Mouse (Mus musculus): ENCODE data around the gene Fam114a2. TPM values are rescaled to one million over a fixed set of nuclear protein-coding genes. Genes with fewer than 3 reads are reported as not detected.

The Fam114a2 gene
- polyA plus RNA-seq, 1 experiment from 2014 or later, result 47.9 TPM

DNA sequence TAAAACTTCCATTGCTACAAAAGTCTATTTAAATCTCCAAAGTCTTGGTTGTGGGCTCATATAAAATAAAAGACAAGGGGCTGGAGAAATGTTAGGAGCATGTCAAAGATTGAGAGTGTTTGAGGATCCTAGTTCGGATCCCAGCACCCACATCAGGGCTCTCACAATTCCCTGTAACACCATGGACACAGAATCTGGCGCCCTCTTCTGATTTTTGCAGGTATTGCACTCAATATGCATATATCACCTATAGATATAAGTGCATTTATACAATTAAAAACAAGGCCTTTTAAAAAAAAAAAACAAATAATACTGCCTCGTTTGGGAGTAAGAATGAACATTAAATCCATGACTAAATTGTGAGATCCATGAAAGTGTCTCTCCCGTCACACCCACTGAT is 49.7 kb downstream of the Fam114a2 start:
- Histone ChIP-seq H3K36me3 (ENCODE audit: control insufficient read depth, insufficient read depth, low read length) (no peaks in the 10 kb centered on the region), H3K9ac (ENCODE audit: low read depth, low read length) (no peak overlapping the region), H3K27me3 (ENCODE audit: control insufficient read depth, insufficient read depth, low read length) (no peaks in the 10 kb centered on the region), H3K4me3 (ENCODE audit: low read length) (no peak overlapping the region), H3K27ac (ENCODE audit: low read depth, low read length) (no peak overlapping the region), H3K9me3 (ENCODE audit: control insufficient read depth, low read length) (peaks cover 3% of the 10 kb centered on the region; the same call in 1 of the 2 replicates), H3K4me1 (ENCODE audit: control insufficient read depth, insufficient read depth, low read length) (no peaks in the 10 kb centered on the region), H3K4me2 (replicated peaks; ENCODE audit: low read depth, low read length) (no peak overlapping the region)
- WGBS, result 72% methylated on average over 4 of the region's 4 CpGs
- ATAC-seq (ENCODE audit: low FRiP score, low TSS enrichment), result no peak

DNA sequence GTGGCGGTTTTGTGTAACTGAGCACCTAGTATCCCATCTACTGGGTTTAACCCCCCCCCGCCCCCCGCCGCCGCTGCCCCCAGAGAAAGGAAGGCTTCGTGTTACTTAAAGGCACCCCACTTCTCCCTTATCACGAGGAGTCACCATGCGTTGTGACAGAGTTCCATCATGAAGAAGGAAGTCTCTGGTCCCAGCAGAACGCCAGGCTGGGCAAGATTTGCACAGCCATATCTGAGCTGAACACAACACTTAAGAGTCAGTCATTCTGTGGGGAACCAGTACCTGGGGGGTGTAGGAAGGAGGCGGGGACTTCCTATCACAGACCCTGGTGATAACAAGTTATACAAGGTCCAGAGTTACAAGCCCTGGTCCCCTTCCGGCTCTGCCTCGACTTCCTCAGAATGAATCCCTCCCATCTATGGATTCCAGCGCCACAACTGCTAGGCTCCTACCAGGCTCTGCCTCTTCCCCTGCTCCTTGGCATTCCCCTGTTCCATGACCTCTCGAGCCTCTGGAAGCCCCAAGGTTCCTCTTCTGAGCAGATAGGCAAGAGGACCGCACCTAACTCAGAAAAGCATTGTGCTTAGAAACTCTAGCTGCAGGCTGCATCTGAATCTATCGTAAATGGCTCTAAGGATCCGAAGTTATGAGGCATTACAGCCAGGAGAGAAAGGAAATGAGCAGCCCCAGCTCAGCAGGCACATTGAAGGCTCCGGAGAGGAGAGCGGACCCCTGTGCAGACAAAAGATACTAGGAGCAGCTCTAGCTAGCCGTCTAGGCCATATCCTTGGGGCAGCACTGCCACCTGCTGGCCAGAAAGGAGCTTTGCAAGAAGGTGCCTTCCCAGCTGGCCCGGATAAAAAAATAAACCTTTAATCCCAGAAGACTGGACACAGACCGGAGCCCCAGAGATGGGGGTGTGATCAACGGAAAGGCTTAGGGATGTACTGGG is 51.0 kb downstream of the Fam114a2 start:
- Histone ChIP-seq H3K4me2 (replicated peaks; ENCODE audit: low read depth, low read length) (no peak overlapping the region), H3K36me3 (ENCODE audit: control insufficient read depth, insufficient read depth, low read length) (no peaks in the 10 kb centered on the region), H3K9me3 (ENCODE audit: control insufficient read depth, low read length) (peaks cover 3% of the 10 kb centered on the region; the same call in 1 of the 2 replicates), H3K4me3 (ENCODE audit: low read length) (no peak overlapping the region), H3K27ac (ENCODE audit: low read depth, low read length) (no peak overlapping the region), H3K4me1 (ENCODE audit: control insufficient read depth, insufficient read depth, low read length) (no peaks in the 10 kb centered on the region), H3K9ac (ENCODE audit: low read depth, low read length) (no peak overlapping the region), H3K27me3 (ENCODE audit: control insufficient read depth, insufficient read depth, low read length) (no peaks in the 10 kb centered on the region)
- peak; percentile 79 for ATAC-seq (ENCODE audit: low FRiP score, low TSS enrichment)
- 60% methylated on average over 23 of the region's 23 CpGs for WGBS

- Histone ChIP-seq H3K4me2 (replicated peaks; ENCODE audit: low read depth, low read length) (no peak overlapping the region), H3K27me3 (ENCODE audit: control insufficient read depth, insufficient read depth, low read length) (no peaks in the 10 kb centered on the region), H3K4me1 (ENCODE audit: control insufficient read depth, insufficient read depth, low read length) (no peaks in the 10 kb centered on the region), H3K9ac (ENCODE audit: low read depth, low read length) (no peak overlapping the region), H3K27ac (ENCODE audit: low read depth, low read length) (no peak overlapping the region), H3K4me3 (ENCODE audit: low read length) (no peak overlapping the region), H3K36me3 (ENCODE audit: control insufficient read depth, insufficient read depth, low read length) (no peaks in the 10 kb centered on the region), H3K9me3 (ENCODE audit: control insufficient read depth, low read length) (peaks cover 6% of the 10 kb centered on the region; the same call in 1 of the 2 replicates)
- WGBS, result 64% methylated on average over 3 of the region's 3 CpGs
- no peak for ATAC-seq (ENCODE audit: low FRiP score, low TSS enrichment)
These were observed 52.6 kb downstream of the Fam114a2 start for GRCm38 (mm10) chr11:57465844-57466243.

- H3K36me3 ChIP-seq (ENCODE audit: control insufficient read depth, insufficient read depth, low read length), result no peaks in the 10 kb centered on the region
- H3K9ac ChIP-seq (ENCODE audit: low read depth, low read length), result no peak overlapping the region
- 51% methylated on average over 8 of the region's 8 CpGs for WGBS
- H3K9me3 ChIP-seq (ENCODE audit: control insufficient read depth, low read length), result peaks cover 6% of the 10 kb centered on the region; the same call in 1 of the 2 replicates
- H3K4me1 ChIP-seq (ENCODE audit: control insufficient read depth, insufficient read depth, low read length), result no peaks in the 10 kb centered on the region
- no peak for ATAC-seq (ENCODE audit: low FRiP score, low TSS enrichment)
- H3K4me2 ChIP-seq (replicated peaks; ENCODE audit: low read depth, low read length), result no peak overlapping the region
- no peak overlapping the region for H3K27ac ChIP-seq (ENCODE audit: low read depth, low read length)
- no peak overlapping the region for H3K4me3 ChIP-seq (ENCODE audit: low read length)
- H3K27me3 ChIP-seq (ENCODE audit: control insufficient read depth, insufficient read depth, low read length), result no peaks in the 10 kb centered on the region
These were observed 53.4 kb downstream of the Fam114a2 start for GRCm38 (mm10) chr11:57465025-57465424.

DNA sequence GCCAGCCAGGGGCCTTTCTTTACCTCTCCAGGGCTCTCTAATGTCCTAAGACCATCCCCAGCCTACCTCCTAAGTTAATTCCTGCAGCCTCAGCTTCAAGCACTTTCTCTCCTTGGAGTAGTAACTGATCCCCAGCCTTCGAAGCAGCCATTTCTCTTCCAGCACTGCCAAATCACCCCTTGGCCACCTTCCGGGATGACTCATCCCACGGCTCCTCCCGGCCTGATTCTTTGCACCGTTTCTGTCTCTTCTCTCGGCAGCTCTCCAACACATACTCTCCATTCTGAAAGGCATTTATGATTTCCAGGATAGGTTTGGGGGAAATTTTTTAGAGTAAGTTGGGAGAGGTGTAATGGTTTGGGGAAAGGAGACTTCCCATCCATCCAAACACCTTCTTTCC is 58.7 kb downstream of the Fam114a2 start:
- WGBS, result 68% methylated on average over 6 of the region's 6 CpGs
- Histone ChIP-seq H3K9ac (ENCODE audit: low read depth, low read length) (no peak overlapping the region), H3K4me1 (ENCODE audit: control insufficient read depth, insufficient read depth, low read length) (no peaks in the 10 kb centered on the region), H3K27me3 (ENCODE audit: control insufficient read depth, insufficient read depth, low read length) (no peaks in the 10 kb centered on the region), H3K9me3 (ENCODE audit: control insufficient read depth, low read length) (0 out of 2 replicates have a peak, but pooled peaks cover 3% of the 10 kb centered on the region), H3K27ac (ENCODE audit: low read depth, low read length) (no peak overlapping the region), H3K4me2 (replicated peaks; ENCODE audit: low read depth, low read length) (no peak overlapping the region), H3K4me3 (ENCODE audit: low read length) (no peak overlapping the region), H3K36me3 (ENCODE audit: control insufficient read depth, insufficient read depth, low read length) (no peaks in the 10 kb centered on the region)
- ATAC-seq (ENCODE audit: low FRiP score, low TSS enrichment), result no peak

- Histone ChIP-seq H3K4me1 (ENCODE audit: control insufficient read depth, insufficient read depth, low read length) (no peaks in the 10 kb centered on the region), H3K27me3 (ENCODE audit: control insufficient read depth, insufficient read depth, low read length) (no peaks in the 10 kb centered on the region), H3K27ac (ENCODE audit: low read depth, low read length) (no peak overlapping the region), H3K36me3 (ENCODE audit: control insufficient read depth, insufficient read depth, low read length) (no peaks in the 10 kb centered on the region), H3K9ac (ENCODE audit: low read depth, low read length) (no peak overlapping the region), H3K4me3 (ENCODE audit: low read length) (no peak overlapping the region), H3K9me3 (ENCODE audit: control insufficient read depth, low read length) (no peaks in the 10 kb centered on the region), H3K4me2 (replicated peaks; ENCODE audit: low read depth, low read length) (no peak overlapping the region)
- 28% methylated on average over 5 of the region's 5 CpGs for WGBS
- ATAC-seq (ENCODE audit: low FRiP score, low TSS enrichment), result no peak; the same call in 1 of the 2 replicates
These were observed 64.0 kb downstream of the Fam114a2 start for GRCm38 (mm10) chr11:57454421-57454820.

DNA sequence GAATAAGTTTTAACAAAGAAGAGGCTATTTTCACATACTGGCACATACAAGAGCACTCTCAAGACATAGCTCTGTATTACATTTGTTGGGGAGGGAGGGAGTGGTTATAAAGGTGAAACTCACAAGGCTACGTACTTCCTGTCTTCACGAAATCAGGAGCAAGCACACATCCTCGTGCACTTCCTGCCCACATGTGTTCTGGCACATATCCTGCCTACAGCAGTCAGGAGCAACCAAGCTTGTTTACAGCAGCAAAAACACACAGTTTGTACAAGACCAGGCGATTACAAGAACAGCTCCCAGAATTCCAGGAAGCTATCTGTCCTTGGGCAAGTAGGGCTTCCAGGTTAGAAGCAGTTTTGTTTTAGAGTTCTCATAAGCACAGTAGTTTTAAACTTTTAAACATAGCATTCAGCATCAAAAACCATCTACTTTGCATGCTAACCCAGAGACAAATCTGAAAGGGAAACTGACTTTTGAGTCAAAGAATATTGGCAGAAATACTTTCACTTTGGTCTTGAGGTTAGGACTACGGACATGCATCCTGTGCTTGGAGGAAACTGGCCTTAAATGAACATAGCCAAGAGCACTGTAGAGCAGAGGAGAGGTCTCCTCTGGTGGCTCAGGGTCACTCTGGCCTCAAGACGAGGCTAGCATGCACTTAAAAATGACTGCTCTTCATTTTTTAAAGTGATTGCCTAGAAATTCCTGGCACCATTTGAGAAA is 73.0 kb downstream of the Fam114a2 start:
- WGBS, result 59% methylated on average over 6 of the region's 6 CpGs
- H3K4me1 ChIP-seq (ENCODE audit: control insufficient read depth, insufficient read depth, low read length), result no peaks in the 10 kb centered on the region
- no peak overlapping the region for H3K4me2 ChIP-seq (replicated peaks; ENCODE audit: low read depth, low read length)
- H3K4me3 ChIP-seq (ENCODE audit: low read length), result no peak overlapping the region
- H3K27ac ChIP-seq (ENCODE audit: low read depth, low read length), result peak overlapping the region; percentile 37; the same call in 1 of the 2 replicates
- H3K36me3 ChIP-seq (ENCODE audit: control insufficient read depth, insufficient read depth, low read length), result no peaks in the 10 kb centered on the region
- H3K9ac ChIP-seq (ENCODE audit: low read depth, low read length), result no peak overlapping the region
- no peaks in the 10 kb centered on the region for H3K27me3 ChIP-seq (ENCODE audit: control insufficient read depth, insufficient read depth, low read length)
- H3K9me3 ChIP-seq (ENCODE audit: control insufficient read depth, low read length), result no peaks in the 10 kb centered on the region
- ATAC-seq (ENCODE audit: low FRiP score, low TSS enrichment), result no peak

- Histone ChIP-seq H3K9me3 (ENCODE audit: control insufficient read depth, low read length) (no peaks in the 10 kb centered on the region), H3K4me3 (ENCODE audit: low read length) (no peak overlapping the region), H3K36me3 (ENCODE audit: control insufficient read depth, insufficient read depth, low read length) (no peaks in the 10 kb centered on the region), H3K9ac (ENCODE audit: low read depth, low read length) (no peak overlapping the region), H3K4me2 (replicated peaks; ENCODE audit: low read depth, low read length) (no peak overlapping the region), H3K4me1 (ENCODE audit: control insufficient read depth, insufficient read depth, low read length) (no peaks in the 10 kb centered on the region), H3K27me3 (ENCODE audit: control insufficient read depth, insufficient read depth, low read length) (no peaks in the 10 kb centered on the region), H3K27ac (ENCODE audit: low read depth, low read length) (no peak overlapping the region)
- whole genome bisulfite sequencing, result 11% methylated on average over 1 of the region's 1 CpGs
- ATAC-seq (ENCODE audit: low FRiP score, low TSS enrichment), result no peak
These were observed 84.3 kb downstream of the Fam114a2 start for GRCm38 (mm10) chr11:57434153-57434552.

Measured in kidney, embryonic 14.5 days (tissue).